Mouse (Mus musculus) right cerebral cortex, adult 2 months (tissue): Measurements from ENCODE around the gene Afg3l1.
A peak's percentile ranks its signal among the peaks of the same experiment; 100 is the strongest.
"Not testable (repeated sequence)": the region's sequence is repeated elsewhere in the genome, so short reads cannot be mapped to it uniquely, and the experiment has no call there.

ENCODE experiments used
- DNase-seq, 2 experiments: peaks; one replicate each; pipeline ENCODE4 v3.0.0; 2021 to 2022; ENCODE audit warnings: low spot score in 2 of 2

Gene Afg3l1

GRCm38 (mm10) chr8:123463651-123464050 is 14.1 kb upstream of the Afg3l1 start:
- DNase-seq = no peak

- DNase-seq = no peak
Observed at GRCm38 (mm10) chr8:123467476-123467875, 10.2 kb upstream of the Afg3l1 start.

- DNase-seq = not testable (repeated sequence)
Observed at GRCm38 (mm10) chr8:123472991-123473390, 4.7 kb upstream of the Afg3l1 start.

GRCm38 (mm10) chr8:123474549-123474948 is 3.2 kb upstream of the Afg3l1 start:
- DNase-seq = not testable (repeated sequence)

GRCm38 (mm10) chr8:123476911-123477736 is 579 bp upstream of the Afg3l1 start:
- peak; percentile 17 to 37 for DNase-seq

GRCm38 (mm10) chr8:123478456-123479218 is 934 bp downstream of the Afg3l1 start:
- DNase-seq = peak in 1 of 2 experiments; percentile 27

- DNase-seq = no peak
Observed at GRCm38 (mm10) chr8:123482627-123483026, 4.9 kb downstream of the Afg3l1 start.

- no peak for DNase-seq
Observed at GRCm38 (mm10) chr8:123491280-123492075, 13.8 kb downstream of the Afg3l1 start.

GRCm38 (mm10) chr8:123492898-123493297 is 15.2 kb downstream of the Afg3l1 start:
- DNase-seq = peak in 1 of 2 experiments; percentile 26

GRCm38 (mm10) chr8:123497699-123498098 is 20.0 kb downstream of the Afg3l1 start:
- no peak for DNase-seq

- peak in 1 of 2 experiments; percentile 28 for DNase-seq
Observed at GRCm38 (mm10) chr8:123498963-123499362, 21.3 kb downstream of the Afg3l1 start.

GRCm38 (mm10) chr8:123499556-123499955 is 21.9 kb downstream of the Afg3l1 start:
- DNase-seq = no peak

GRCm38 (mm10) chr8:123502192-123502591 is 24.5 kb downstream of the Afg3l1 start:
- DNase-seq = no peak

GRCm38 (mm10) chr8:123503801-123504467 is 26.2 kb downstream of the Afg3l1 start:
- no peak for DNase-seq

GRCm38 (mm10) chr8:123504591-123505195 is 27.0 kb downstream of the Afg3l1 start:
- no peak for DNase-seq

GRCm38 (mm10) chr8:123505267-123505666 is 27.6 kb downstream of the Afg3l1 start:
- no peak for DNase-seq

GRCm38 (mm10) chr8:123505695-123506094 is 28.0 kb downstream of the Afg3l1 start:
- no peak for DNase-seq

- DNase-seq = no peak
Observed at GRCm38 (mm10) chr8:123507153-123507552, 29.4 kb downstream of the Afg3l1 start.

GRCm38 (mm10) chr8:123510819-123511218 is 33.1 kb downstream of the Afg3l1 start:
- DNase-seq = no peak

- peak in 1 of 2 experiments; percentile 26 for DNase-seq
Observed at GRCm38 (mm10) chr8:123514136-123514535, 36.4 kb downstream of the Afg3l1 start.
